Mouse (Mus musculus): ENCODE measurements around the gene Rplp1. TPM values are rescaled to one million over a fixed set of nuclear protein-coding genes. Genes with fewer than 3 reads are reported as not detected.

Gene Rplp1
- 6,294 and 8,063 TPM in 2 replicates for polyA plus RNA-seq (2012; rRNA removed)

DNA sequence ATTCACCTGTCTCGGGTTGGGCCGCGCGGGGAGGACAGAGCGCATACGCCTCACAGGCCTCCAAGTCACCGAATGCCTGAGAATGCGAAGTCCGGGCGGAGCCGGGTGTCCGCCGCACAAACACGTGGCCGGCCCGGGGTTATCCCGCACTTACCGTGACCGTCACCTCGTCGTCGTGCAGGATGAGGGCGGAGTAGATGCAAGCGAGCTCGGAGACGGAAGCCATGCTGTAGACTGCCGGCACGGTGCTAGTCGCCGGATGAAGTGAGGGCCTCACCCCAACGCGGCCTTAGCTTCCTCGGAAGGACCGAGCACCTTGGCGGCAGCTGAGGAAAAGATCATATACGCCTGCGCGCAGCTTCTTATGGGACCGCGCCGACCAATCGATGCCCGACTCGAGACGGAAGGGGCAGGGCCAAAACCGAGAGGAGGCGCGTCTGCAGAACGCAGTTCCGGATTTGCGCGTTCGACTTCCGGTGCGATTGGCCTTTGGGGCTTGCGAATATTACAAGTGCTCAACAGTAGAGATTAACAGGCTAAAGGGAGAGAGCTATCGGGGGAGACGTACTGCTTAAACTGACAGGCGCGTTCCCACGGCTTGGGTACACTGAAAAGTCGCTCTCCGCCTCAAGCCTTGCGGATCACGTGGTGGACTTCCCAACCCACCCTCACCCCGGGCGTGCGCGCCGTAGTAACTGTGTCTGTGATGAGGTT is at the start of gene Rplp1:
TSS of gene Rplp1 (minus strand) at position 340 of the 714 bp plus-strand sequence.
- Histone ChIP-seq H3K27me3 (replicated peaks; ENCODE audit: control insufficient read depth, insufficient read depth, low read length) (no peaks in the 10 kb centered on the region), H3K27ac (ENCODE audit: insufficient read depth, low read depth, low read length) (peak within 1 kb of the TSS; percentile 84), H3K4me3 (ENCODE audit: insufficient read depth, low read depth, low read length) (peak within 1 kb of the TSS; percentile 78), H3K4me1 (ENCODE audit: control insufficient read depth, insufficient read depth, low read length) (peaks cover 4% of the 10 kb centered on the region; the same call in 1 of the 2 replicates), H3K36me3 (ENCODE audit: control insufficient read depth, insufficient read depth, low read length) (peaks cover 3% of the 10 kb centered on the region)
- TF ChIP-seq CTCF (conservative IDR thresholded peaks at IDR 0.05; ENCODE audit: insufficient read depth, insufficient read length, low read depth, low read length) (no peak), POLR2A (IDR thresholded peaks at IDR 0.05; ENCODE audit: low read depth, low read length) (peak; percentile 79)
- WGBS, result under 1% methylated on average over 70 of the region's 70 CpGs
- DNase-seq, result peak; percentile 98

DNA sequence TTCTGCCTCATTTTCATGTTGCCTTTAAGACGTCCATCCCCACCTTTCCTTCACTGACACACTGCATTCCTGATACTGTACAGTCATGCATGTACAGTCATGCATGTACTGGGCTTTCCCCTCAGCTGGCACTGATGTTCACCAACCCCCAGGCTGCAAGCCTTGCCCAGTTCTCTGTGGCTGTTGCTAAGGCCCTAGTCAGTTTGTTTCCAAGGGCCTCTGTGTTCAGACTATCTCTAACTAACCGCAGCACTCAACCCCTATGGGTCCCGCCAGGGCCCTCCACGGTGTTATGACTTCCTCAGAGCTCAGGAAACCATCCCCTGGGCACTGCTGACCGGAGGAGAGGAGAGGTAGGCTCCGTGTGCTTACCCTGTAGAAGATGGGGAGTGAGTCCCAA is 49.0 kb upstream of the Rplp1 start:
- no peak overlapping the region for H3K27ac ChIP-seq (ENCODE audit: insufficient read depth, low read depth, low read length)
- H3K27me3 ChIP-seq (replicated peaks; ENCODE audit: control insufficient read depth, insufficient read depth, low read length), result no peaks in the 10 kb centered on the region
- WGBS, result 50% methylated on average over 6 of the region's 6 CpGs
- no peak for DNase-seq
- H3K4me3 ChIP-seq (ENCODE audit: insufficient read depth, low read depth, low read length), result no peak overlapping the region
- TF ChIP-seq POLR2A (IDR thresholded peaks at IDR 0.05; ENCODE audit: low read depth, low read length), result no peak
- no peak for TF ChIP-seq CTCF (conservative IDR thresholded peaks at IDR 0.05; ENCODE audit: insufficient read depth, insufficient read length, low read depth, low read length)
- no peaks in the 10 kb centered on the region for H3K36me3 ChIP-seq (ENCODE audit: control insufficient read depth, insufficient read depth, low read length)
- H3K4me1 ChIP-seq (ENCODE audit: control insufficient read depth, insufficient read depth, low read length), result peaks cover 9% of the 10 kb centered on the region

DNA sequence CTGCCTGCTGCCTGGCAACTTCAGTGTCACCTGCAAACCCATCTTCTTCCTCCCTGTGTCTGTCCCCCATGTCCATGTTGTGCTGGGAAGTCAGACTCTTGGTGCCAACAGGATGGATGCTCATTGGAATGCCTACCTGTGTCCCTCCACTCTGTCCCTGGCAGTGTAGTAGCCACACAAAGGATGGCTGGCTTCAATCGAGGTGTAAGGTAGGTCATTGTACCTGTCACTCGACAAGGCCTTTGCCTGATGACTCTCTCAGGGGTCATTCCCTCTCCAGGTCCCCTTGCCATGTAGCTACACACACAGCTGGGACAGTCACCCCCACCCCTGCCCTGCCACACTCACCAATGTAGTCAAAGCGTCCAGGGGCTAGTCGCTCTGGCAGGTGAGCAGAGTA is 46.8 kb upstream of the Rplp1 start:
- H3K36me3 ChIP-seq (ENCODE audit: control insufficient read depth, insufficient read depth, low read length), result no peaks in the 10 kb centered on the region
- no peaks in the 10 kb centered on the region for H3K27me3 ChIP-seq (replicated peaks; ENCODE audit: control insufficient read depth, insufficient read depth, low read length)
- TF ChIP-seq CTCF (conservative IDR thresholded peaks at IDR 0.05; ENCODE audit: insufficient read depth, insufficient read length, low read depth, low read length) (no peak), POLR2A (IDR thresholded peaks at IDR 0.05; ENCODE audit: low read depth, low read length) (no peak)
- no peak overlapping the region for H3K4me3 ChIP-seq (ENCODE audit: insufficient read depth, low read depth, low read length)
- 81% methylated on average over 4 of the region's 4 CpGs for WGBS
- H3K4me1 ChIP-seq (ENCODE audit: control insufficient read depth, insufficient read depth, low read length), result peaks cover 9% of the 10 kb centered on the region
- no peak for DNase-seq
- no peak overlapping the region for H3K27ac ChIP-seq (ENCODE audit: insufficient read depth, low read depth, low read length)

DNA sequence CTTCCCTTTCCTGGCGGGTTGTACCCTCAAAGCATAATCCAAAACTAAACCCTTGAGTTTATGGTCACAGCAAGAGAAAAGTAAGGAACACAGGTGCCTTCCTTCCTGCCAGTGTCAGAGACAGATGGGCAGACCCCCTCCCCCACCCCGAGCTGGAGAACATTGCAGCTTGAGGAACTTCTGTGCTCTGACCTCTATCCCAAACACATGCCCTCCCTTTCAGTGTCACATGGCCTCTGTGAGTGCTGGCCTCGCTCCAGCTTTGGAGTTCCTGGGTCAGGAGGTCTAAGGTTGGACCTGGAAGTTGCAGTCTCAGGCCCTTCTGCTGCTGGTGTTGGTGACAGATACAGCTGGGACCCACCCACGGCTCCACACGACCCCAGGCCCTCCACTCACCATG is 46.4 kb upstream of the Rplp1 start:
- Histone ChIP-seq H3K27ac (ENCODE audit: insufficient read depth, low read depth, low read length) (no peak overlapping the region), H3K4me3 (ENCODE audit: insufficient read depth, low read depth, low read length) (no peak overlapping the region), H3K4me1 (ENCODE audit: control insufficient read depth, insufficient read depth, low read length) (peaks cover 9% of the 10 kb centered on the region), H3K36me3 (ENCODE audit: control insufficient read depth, insufficient read depth, low read length) (no peaks in the 10 kb centered on the region), H3K27me3 (replicated peaks; ENCODE audit: control insufficient read depth, insufficient read depth, low read length) (no peaks in the 10 kb centered on the region)
- peak; percentile 83 for DNase-seq
- WGBS, result 27% methylated on average over 5 of the region's 5 CpGs
- TF ChIP-seq CTCF (conservative IDR thresholded peaks at IDR 0.05; ENCODE audit: insufficient read depth, insufficient read length, low read depth, low read length) (no peak), POLR2A (IDR thresholded peaks at IDR 0.05; ENCODE audit: low read depth, low read length) (no peak)

DNA sequence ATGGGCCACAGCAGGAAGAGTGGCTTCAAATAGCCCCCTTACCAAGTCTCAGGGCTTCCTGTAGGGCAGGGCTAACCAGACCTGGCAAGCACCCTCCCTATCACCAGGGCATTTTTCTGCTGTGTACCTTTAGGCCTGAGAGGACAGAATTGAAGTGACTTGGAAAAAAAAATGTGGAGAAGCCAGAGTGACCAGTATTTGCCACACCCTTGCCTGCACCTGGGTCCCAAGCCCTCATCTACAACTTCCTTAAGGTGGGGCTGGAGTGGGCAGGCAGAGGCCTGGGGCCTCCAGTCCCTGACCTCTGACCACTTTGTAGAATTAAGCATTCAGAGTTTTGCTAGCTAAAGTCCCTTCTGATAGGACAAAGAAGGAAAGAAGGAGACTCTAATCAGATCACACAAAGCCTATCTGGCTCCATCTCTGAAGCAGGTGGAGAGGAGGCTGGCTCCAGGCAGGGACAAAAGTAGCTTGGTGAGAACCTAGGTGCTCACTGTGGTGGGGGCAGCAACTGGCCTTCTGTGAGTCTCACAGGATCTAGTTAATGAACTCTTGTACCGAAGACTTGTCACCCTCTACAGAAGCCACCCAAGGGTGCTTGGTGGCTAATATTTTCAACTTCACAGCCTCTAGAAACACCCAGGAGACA is 45.7 kb upstream of the Rplp1 start:
- Histone ChIP-seq H3K36me3 (ENCODE audit: control insufficient read depth, insufficient read depth, low read length) (no peaks in the 10 kb centered on the region; the same call in 1 of the 2 replicates), H3K4me3 (ENCODE audit: insufficient read depth, low read depth, low read length) (no peak overlapping the region), H3K4me1 (ENCODE audit: control insufficient read depth, insufficient read depth, low read length) (peaks cover 9% of the 10 kb centered on the region), H3K27ac (ENCODE audit: insufficient read depth, low read depth, low read length) (no peak overlapping the region), H3K27me3 (replicated peaks; ENCODE audit: control insufficient read depth, insufficient read depth, low read length) (no peaks in the 10 kb centered on the region)
- TF ChIP-seq CTCF (conservative IDR thresholded peaks at IDR 0.05; ENCODE audit: insufficient read depth, insufficient read length, low read depth, low read length) (no peak), POLR2A (IDR thresholded peaks at IDR 0.05; ENCODE audit: low read depth, low read length) (no peak)
- WGBS, result 56% methylated on average over 1 of the region's 1 CpGs
- no peak for DNase-seq

DNA sequence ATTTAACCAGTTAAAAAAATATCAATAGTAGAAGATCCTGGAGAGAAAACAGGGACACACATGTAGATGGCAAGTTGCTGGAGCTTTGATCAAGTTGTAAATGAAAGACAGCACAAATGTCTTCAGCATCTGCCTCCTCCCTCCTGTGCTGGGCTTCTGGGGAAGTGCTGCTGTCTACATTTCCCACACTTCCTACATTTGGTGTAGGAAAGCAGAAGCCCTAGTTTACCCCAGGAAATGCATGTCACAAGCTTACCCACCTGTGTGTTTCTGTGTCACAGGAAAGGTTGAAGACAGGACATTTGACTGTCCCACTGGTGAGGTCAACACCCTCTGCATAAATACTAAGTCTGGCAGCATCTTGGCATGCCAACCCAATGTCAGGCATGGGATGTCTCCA is 40.4 kb upstream of the Rplp1 start:
- DNase-seq, result no peak
- Histone ChIP-seq H3K4me1 (ENCODE audit: control insufficient read depth, insufficient read depth, low read length) (no peaks in the 10 kb centered on the region), H3K36me3 (ENCODE audit: control insufficient read depth, insufficient read depth, low read length) (no peaks in the 10 kb centered on the region; the same call in 1 of the 2 replicates), H3K4me3 (ENCODE audit: insufficient read depth, low read depth, low read length) (no peak overlapping the region), H3K27ac (ENCODE audit: insufficient read depth, low read depth, low read length) (no peak overlapping the region), H3K27me3 (replicated peaks; ENCODE audit: control insufficient read depth, insufficient read depth, low read length) (no peaks in the 10 kb centered on the region)
- TF ChIP-seq CTCF (conservative IDR thresholded peaks at IDR 0.05; ENCODE audit: insufficient read depth, insufficient read length, low read depth, low read length) (no peak), POLR2A (IDR thresholded peaks at IDR 0.05; ENCODE audit: low read depth, low read length) (no peak)

DNA sequence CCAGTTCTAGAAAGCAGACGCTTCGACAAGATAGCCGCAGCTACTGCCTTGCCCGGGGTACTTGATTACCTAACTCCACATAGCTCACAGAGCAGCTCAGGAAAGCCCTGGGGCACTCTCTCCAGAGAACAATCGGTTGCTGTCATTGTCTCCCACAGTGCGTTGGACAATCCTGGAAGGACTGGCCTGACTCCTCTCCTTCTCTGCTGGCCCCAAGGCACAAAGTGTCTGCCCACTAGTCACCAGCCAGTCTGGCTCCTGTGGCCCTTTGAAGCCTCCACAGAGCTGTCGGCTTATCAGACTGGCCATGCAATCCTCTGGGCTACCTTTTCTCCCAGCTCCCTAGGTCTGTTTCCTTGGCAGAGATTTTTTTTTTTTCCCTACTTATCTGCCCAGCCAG is 37.9 kb upstream of the Rplp1 start:
- Histone ChIP-seq H3K36me3 (ENCODE audit: control insufficient read depth, insufficient read depth, low read length) (no peaks in the 10 kb centered on the region; the same call in 1 of the 2 replicates), H3K4me3 (ENCODE audit: insufficient read depth, low read depth, low read length) (no peak overlapping the region), H3K27me3 (replicated peaks; ENCODE audit: control insufficient read depth, insufficient read depth, low read length) (no peaks in the 10 kb centered on the region), H3K4me1 (ENCODE audit: control insufficient read depth, insufficient read depth, low read length) (no peaks in the 10 kb centered on the region), H3K27ac (ENCODE audit: insufficient read depth, low read depth, low read length) (no peak overlapping the region)
- TF ChIP-seq POLR2A (IDR thresholded peaks at IDR 0.05; ENCODE audit: low read depth, low read length) (no peak), CTCF (conservative IDR thresholded peaks at IDR 0.05; ENCODE audit: insufficient read depth, insufficient read length, low read depth, low read length) (no peak)
- no peak for DNase-seq
- WGBS, result 66% methylated on average over 7 of the region's 7 CpGs

Measured in kidney, adult 2 months (tissue).